Mouse (Mus musculus) ZHBTc4 (cell line): ENCODE measurements at regions not wholly inside any gene's neighbourhood (a gene's known extent, or its start where the extent isn't known, plus 50 kb on each side); places are given as distances from the start of the nearest gene placed in this dataset.

Source experiments
- DNase-seq: peaks from one replicate; pipeline ENCODE4 v3.0.0-alpha.2; 2011; ENCODE audit warnings: low read depth, low spot score

DNA sequence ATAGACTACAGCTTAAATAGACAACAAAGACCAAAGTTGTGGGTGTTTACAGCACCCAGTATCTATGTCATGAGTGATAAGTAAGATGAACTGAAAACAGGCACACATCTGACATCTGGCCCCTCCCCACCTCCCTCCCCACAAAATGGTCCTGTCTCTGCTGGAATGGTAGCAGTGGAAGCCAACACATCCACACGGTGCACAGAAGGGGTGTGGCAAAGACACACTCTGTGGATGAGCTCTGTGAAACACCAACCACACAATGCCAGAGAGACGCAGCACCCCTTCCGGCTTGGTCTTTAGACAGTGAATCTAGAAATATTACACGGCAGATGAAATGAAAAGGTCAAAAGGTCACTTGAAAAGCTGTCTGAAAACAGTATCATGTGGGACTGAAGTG is 85.6 kb downstream of the Fgf18 start:
- no peak for DNase-seq

DNA sequence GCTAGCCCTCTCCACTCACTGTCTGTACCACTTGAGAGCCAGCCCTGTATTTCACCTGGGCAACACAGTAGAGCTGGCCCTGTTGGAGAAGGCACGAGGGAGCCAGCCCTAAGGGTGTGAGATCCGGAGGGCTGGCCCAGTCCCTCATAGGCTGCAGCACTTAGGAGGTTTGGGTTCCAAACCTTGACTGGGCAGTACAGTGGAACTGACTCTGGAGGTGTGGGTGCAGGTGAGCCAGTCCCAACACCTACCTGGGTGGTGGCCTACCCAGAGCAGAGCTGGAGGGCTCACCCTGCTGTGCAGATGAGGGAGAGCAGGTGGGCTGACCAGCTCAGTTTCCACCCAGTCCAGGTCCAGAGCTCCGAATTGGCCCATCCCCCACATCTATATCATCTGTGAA is 86.8 kb downstream of the Fgf18 start:
- no peak for DNase-seq

DNA sequence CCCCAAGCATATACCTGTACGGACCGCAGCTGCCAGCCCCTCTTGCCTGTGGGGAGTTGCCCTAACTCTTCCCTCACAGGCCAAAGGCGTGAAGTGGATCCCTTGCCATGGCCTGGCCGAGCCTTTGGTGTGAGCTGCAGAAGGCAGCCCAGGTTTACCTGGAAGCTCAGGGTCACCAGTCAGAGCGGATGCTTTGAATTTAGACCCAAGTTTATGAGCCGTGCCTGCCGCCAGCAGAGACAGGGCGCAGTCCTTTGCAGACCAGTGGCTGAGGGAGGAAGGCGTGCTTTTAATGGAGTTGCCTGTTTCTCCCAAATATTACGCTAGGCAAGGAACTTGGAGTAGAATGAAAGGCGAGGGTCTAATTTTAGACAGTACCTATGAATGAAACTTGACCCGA is 97.0 kb downstream of the Fgf18 start:
- DNase-seq: no peak

DNA sequence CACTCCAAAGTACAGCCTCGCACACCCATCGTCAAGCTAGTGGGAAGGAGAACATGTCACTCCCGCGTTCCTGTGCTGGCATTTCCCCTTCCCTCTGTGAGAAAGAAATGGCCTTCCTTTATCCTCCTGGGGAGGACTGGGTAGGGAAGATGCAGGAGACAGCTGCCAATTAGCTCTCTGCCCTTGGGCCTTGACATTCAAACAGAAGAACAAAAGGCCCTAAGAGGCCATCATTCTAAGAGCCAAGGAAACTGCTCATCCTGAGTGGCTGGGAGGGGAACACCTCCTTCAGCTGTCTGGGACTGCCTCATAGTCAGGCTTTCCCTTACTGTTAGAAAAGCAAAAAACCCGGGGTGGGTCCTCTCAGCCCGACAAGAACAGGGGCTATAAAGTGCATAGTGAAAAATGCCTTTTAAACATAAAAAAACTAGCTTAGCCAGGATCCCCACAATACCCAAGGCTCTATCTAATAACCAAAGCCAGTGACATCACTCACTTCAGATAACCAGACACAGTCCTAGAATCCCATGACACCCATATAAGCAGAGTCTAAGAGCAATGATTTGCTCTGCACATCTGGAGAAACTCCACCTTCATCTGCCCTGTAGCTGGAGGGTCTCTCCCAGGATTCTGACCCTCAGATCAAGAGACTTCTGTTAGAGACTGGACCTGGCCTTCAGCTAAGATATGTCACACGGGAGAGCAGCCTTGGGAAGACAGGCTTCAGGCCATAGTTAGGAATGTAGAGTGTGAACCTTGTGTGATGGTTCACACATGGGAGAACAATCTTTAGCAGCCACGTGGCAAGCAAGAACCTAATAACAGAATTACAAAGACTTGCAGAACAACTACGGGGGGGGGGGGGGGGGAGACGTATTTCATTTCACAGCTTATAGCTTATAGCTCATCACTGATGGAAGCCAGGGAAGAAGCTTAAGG is 107.1 kb downstream of the Fgf18 start:
- DNase-seq: peak; percentile 79

DNA sequence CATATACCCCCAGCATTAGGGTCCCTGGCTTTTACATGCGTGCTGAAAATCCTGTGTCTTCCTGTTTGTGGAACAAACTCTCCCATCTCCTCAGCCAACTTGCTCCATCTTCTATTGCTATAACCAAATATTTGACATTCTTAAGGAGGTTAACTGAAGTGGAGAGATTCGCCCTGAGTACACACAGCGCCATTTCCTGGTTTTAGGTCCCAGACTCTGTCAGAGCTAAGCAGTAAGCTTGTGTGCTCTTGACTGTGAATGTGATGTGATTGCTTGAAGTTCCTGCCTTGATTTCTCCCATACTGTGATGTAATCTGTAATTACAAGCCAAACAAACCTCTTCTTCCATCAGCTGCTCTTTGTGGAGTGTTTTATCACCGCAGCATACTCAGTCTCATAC is 110.8 kb downstream of the Fgf18 start:
- no peak for DNase-seq

DNA sequence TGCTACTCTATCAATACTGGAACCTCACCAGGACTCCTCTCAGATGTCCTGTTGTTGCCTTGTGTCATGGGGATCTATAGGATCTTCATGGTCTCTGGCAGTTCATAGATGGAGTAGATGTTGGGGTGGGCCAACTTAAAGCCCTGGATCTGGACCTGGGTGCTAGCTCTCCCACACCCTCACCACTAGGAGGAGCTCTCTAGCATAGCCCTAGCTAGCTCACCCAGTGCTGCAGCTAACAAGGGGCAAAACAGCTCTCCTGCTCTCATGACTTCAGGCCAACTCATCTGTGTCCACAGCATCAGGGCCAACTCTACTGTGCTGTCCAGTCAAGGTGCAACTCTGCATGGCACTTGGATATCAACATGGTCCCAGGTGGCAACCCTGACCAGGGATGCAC is 118.3 kb downstream of the Fgf18 start:
- DNase-seq: peak; percentile 51

DNA sequence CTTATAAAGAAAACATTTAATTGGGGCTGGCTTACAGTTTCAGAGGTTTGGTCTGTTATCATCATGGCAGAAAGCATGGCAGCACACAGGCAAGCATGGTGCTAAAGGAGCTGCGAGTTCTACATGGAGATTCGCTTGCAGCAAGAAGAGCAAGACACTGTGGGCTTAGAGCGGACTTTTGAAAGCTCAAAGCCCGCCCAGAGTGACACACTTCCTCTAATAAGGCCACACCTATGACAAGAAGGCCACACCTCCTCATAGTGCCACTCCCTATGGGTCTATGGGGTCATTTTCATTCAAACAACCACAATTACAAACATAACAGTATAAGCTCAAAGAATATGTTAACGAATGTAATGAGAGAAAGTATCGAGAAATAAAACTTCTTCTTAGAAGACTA is 120.1 kb downstream of the Fgf18 start:
- peak; percentile 57 for DNase-seq

DNA sequence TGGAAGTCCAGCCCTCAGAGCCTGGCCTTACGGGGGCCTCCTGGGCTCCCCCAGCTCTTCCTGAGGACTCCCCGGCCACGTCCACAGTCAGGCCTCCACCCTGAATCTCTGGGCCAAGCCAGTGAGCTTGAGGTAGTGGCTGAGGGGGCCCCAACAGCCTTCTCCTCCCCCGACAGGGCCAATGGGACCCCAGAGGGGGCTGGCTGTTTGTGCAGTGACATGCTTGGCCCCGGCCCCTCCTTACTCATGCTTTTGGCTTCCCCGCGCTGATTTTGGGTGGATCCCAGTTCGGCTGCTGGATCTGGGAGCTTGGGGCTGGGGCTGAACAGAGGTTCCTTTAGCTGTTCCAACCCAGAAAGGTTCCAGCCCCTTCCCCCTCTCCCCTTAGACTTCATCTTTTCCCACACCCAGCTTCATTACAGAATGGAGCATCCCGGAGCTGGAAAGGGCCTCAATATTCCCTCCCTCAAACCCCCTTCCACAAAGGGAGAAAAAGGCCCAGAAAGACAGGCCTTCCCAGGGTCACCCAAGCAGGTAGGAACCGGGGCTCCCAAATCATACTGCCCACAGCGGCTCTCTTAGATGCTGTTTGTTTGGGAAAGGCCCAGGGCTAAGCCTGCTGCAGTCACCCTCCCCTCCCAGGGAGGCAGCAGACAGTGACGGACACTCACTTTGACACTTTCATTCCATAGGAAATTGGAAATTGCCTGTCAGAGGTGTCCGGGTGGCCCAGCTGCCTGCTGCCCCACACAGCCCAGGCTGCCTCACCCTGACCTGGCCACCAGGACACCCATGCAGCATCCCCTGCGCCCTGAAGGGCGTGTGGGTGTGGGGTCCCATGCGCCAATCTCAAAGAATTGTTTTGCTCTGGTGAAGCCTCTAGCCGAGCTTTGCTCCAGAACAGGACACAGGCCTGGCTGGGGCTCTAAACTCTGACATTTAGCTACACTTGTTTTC is 133.7 kb downstream of the Fgf18 start:
- peak; percentile 13 for DNase-seq

DNA sequence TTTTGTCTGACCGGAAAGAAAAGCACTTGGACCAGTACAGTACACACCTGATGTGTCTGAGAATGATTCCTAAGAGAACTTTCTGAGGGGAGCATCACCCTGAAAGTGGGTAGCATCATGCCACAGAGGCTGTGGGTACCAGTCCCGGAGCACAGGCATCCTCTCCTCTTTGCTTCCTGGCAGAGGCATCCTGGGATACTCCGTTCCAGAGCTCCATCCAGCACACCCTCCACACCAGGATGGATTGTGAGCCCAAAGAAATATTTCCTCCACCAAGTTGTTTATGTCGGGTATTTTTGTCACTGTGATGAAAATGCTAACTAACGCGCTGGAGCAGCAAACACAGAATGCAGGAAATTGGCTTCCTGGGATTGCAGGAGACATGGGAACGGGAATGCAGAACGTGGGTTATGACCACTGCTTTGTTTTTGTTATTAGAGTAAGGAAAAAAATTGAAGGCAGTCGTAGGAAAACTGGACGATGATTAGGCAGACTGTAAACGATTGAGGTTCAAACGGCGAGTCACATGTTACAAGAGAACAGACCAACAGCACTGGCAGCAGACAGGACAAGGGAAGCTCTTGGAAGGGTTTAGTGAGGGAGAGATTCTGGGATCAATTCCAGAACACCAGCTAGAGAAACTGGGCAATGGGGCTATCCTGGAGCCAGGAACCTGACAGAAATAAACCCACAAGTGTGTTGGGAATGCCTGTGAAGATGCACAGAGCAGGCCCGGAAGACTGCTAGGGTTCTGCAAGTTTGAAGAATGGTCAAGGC is 134.6 kb downstream of the Fgf18 start:
- DNase-seq: no peak

DNA sequence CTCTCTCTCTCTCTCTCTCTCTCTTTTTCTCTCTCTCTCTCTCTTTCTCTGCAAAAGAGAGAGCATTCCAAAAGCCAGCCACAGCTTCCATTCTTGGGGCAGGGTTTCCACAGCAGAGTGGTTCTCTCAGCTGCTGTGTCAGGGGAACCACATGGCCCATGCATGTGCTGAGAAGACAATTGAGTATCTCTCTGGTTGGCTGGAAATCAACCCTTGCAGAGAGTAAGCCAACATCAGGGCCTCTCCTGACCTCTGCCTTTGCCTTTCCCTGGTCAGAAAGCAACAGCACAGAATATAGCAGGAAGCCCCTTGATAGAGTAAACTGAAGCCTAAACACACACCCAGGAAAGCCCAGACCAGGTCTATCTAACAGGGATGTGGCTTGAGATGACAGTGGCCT is 138.6 kb downstream of the Fgf18 start:
- DNase-seq: no peak

DNA sequence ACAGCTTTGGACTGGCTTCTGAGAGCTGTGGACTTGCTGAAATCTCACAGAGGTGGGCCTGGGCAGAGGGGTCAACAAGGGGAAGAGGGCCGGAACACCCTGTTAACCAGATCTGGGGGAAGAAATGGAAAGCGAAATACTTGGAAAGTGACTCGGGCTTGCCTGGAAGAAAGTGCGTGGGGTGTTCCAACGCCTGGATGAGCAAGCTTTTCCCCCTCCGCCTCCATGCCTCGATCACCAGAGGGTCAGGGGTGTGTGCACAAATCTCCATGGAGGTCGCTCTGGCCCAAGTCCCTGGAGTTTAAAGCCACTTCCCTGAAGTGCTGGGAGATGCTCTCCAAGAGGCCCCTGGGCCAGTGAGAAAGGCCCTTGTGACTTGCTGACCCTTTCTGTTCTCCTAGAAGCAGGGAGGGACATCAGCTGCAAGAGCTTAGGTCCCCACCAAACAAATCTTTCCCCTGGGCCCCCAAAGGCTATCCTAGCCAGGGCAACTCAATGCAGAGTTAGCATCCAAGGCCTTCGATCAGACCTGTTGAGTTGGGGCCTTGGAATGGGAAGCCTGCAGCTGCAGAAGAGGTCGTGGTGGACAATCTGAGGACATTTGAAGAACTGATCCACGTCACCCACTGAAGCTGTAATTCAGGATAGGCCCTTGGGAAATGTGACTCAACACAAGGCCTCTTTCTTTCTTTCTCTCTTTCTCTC is 139.2 kb downstream of the Fgf18 start:
- no peak for DNase-seq

DNA sequence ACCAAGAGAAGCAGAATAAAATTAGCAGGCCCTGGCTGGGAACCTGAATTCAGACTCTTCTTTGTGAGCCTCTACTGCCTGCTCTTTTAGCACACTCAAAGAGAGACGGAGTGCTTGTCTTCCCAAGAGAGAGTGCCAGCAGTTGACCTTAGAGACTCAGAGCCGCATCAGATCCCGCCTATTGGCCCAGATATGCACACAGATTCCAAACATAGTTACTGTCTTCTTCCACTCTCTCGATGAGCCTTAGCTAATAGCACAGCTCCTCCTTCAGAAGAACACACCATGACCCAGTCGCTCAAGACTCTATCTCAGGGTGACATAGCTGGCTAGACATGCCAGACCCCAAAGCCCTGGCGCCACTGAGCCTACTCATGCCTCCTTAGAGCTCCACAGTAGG is 139.8 kb downstream of the Fgf18 start:
- no peak for DNase-seq

DNA sequence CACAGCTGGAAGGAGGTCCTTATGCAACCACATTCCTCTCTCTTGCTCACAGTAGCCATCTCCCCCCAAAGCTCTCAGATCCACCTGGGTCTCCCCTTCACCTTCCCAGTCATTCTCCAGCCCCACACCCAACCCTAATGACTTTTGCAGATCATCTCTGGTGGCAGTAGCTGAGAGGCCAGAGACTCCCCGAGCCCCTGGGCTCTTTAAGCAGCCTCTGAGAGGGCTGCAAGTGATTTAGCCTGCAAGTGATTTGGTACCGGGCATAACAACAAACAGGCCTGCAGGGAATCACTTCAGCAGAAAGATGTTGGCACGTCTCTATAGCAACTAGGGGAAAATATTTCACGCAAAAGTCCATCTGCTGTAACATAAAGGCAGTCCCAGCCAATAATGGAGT is 142.0 kb downstream of the Fgf18 start:
- no peak for DNase-seq

DNA sequence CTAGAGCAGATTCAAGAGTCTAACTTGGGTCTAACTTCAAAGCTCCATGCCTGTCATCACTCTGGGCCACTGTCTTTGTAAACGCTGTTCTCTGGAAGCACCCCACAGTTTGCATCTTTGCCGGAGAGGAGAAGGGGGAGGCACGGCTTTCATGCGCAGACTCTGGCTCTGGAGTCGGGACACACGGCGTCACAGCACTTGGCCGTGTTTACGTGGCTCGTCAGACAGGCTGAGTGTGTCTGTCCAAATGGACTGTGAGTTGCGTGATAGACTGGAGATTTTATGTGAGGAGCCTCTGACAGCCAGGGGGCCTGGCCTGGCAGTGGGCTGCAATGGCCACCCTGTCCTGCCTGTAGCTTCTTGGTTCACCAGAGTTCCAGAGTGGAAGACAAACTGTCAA is 142.6 kb downstream of the Fgf18 start:
- DNase-seq: no peak

DNA sequence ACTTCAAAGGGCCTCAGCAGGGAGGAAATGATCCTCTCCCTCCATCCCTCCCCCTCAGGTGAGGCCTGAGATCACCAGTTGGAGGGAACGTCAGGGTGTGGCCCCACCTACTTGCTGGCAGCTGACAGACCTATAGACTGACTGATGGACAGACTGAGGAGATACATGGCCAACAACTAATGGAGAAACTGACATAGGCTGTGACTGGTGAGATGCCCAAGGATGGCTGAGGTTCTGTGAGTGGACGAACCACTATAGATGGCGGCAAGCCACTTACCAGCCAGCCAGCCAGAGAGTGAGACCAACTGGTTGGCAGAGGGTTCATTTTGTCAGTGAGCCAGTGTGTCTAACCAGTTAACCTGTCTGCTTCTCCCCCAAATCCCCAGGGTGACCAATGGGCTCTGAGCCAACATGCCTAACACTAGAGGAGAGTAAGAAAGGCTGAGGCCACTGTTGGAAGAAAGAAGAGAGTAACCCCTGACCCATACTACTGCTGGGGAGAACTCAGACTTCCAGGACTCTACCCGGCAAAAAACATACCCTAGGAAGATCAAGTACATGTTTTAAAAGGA is 147.4 kb downstream of the Fgf18 start:
- no peak for DNase-seq

DNA sequence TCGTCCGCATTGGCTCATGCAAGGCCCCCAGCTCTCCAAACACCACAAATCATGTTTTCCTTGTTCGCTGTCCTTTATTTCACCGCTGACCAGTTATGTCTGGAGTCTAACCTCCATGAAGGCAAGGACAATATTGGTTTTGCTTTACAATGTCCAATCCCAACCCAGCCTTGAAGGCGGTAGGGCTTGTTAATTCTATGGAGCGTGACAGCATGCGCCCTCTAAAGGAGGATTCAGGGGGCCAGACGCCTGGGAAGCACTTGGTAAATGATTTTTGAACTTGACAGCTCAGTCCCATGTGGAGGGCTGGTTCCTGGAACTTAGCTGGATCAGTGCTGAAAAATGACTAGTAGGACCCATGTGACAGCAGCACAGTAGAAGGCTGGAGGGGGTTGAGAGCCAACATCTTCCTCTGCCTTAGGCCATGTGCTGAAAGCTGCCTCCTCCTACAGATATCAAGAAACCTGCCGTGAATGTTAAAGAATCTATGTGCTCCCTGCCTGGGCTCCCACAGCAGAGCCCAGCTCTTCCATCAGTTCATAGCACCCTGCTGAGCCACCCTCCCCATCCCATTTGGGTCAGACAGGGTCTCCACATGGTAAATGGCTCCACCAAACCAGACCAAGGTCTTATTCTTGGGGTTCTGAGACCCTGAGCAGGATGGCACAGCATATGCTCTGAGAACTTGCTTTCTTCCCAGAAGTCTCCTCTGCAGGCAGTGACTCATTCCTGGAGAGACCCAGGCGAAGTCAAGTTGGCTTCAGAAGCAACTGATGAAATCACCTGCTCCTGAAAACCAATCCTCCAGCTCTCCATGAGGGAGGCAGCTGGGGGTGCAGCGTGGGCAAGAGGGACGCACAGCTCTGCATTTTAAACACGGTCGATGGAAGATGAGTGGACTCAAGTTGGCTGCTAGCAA is 148.3 kb downstream of the Fgf18 start:
- no peak for DNase-seq

DNA sequence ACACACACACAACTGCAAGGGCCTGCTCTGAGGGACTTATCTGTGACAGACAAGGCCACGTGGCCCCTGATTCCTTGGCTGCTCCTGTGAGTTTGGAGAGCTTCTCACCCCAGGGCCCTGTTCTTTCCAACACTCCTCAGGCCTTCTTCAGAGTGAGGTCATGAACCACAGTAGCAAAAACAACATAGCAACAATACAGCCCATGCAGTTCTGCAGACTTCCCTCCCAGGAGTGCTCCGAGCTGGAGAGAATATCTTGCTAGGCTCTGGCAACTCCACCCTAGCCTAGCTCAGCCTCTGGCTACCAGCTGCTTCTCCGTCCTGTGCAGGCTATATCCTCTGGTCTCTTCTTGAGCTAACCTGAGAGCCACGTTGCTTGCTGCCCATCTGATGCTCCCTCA is 152.8 kb downstream of the Fgf18 start:
- no peak for DNase-seq

DNA sequence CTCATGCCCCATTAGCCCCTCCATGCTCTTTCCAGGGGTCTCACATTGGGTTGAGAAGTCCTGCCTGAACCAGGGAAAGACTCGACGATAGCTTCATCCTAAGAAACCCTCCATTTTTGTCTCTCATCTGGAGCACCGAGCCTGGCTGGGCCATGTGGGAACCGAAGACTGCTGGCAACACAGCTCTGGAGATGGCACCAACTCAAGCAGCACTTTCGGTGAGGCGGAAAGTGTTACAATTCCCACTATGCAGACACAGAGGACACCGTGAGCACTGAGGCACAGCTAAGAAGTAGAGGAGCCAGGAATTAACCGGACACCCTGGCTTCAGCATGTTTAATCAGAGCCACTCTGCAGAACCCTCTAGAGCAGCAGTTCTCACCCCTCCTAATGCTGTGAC is 153.8 kb downstream of the Fgf18 start:
- no peak for DNase-seq

DNA sequence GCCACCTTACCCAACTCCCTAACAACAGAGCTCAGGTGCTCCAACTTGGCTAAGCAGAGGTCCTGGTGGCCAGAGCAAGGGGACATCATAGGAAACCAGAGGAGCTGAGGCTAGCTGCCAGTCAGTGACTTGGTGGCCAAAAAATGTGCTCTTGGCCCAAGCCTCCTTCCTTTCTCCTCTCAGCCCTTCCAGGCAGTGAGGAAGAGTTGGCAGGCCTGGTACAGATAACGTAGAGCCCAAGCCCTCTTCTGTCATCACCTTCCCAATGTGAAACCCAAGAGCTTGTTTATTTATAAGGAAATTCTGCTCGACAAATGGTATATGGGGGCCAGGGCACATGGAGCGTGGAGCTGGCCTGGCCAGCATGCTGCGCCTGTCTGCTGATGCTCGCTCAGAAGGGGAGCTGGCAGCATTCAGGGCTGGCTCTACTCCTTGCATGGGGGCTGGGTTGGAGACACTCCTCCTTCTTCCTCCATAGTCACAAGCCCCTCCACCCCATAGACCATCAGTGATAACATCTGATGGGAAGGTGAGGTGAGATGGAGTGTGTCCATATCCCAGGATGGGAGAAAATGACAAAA is 156.1 kb downstream of the Fgf18 start:
- DNase-seq: no peak
